Mouse (Mus musculus): ENCODE measurements around the gene Gm3043.
"Not testable (repeated sequence)": the region's sequence is repeated elsewhere in the genome, so short reads cannot be mapped to it uniquely, and the experiment has no call there.

The Gm3043 gene

GRCm38 (mm10) chr14:3688483-3688882 is at the start of gene Gm3043:
Gene Gm3043, plus strand, starts transcription at chr14:3688783.
- DNase-seq = not testable (repeated sequence)

- not testable (repeated sequence) for DNase-seq
Observed at GRCm38 (mm10) chr14:3651730-3652129, 36.9 kb upstream of the Gm3043 start, which contains the start of gene Gm3020. Gene Gm3020, plus strand, starts transcription at chr14:3652030.

Measured in cerebellum, adult 9-11 months (tissue).